Mouse (Mus musculus): Measurements from ENCODE around the gene Cadps2. TPM values are rescaled to one million over a fixed set of nuclear protein-coding genes. Genes with fewer than 3 reads are reported as not detected.

Cadps2 gene
- polyA plus RNA-seq, 1 experiment from 2014 or later = 9.1 TPM

GRCm38 (mm10) chr6:23840001-23840400, 780 bp upstream of the Cadps2 start:
- WGBS = 3% methylated on average over 15 of the region's 15 CpGs
- Histone ChIP-seq H3K36me3 (ENCODE audit: control insufficient read depth, insufficient read depth, low read length) (no peaks in the 10 kb centered on the region), H3K9ac (ENCODE audit: low read depth, low read length) (no peak overlapping the region)

GRCm38 (mm10) chr6:23838401-23839008, 716 bp downstream of the Cadps2 start:
- no peak overlapping the region for H3K27ac ChIP-seq (ENCODE audit: low read depth, low read length)
- ATAC-seq (ENCODE audit: low FRiP score, low TSS enrichment) = peak; percentile 48
- 1% methylated on average over 35 of the region's 35 CpGs for WGBS

More at GRCm38 (mm10) chr6:23840001-23840400, 780 bp upstream of the Cadps2 start:
- H3K4me1 ChIP-seq (ENCODE audit: control insufficient read depth, insufficient read depth, low read length) = no peaks in the 10 kb centered on the region
- peak overlapping the region; percentile 83 for H3K4me2 ChIP-seq (replicated peaks; ENCODE audit: low read depth, low read length)
- peak overlapping the region; percentile 74 for H3K4me3 ChIP-seq (ENCODE audit: low read length)
- 0 out of 2 replicates have a peak, but pooled peaks have one; percentile 50 for ATAC-seq (ENCODE audit: low FRiP score, low TSS enrichment)
- H3K27me3 ChIP-seq (ENCODE audit: control insufficient read depth, insufficient read depth, low read length) = peaks cover 12% of the 10 kb centered on the region
- no peak overlapping the region for H3K27ac ChIP-seq (ENCODE audit: low read depth, low read length)
- H3K9me3 ChIP-seq (ENCODE audit: control insufficient read depth, low read length) = no peaks in the 10 kb centered on the region

GRCm38 (mm10) chr6:23837631-23838030, 1.6 kb downstream of the Cadps2 start:
- no peak overlapping the region for H3K9ac ChIP-seq (ENCODE audit: low read depth, low read length)
- H3K9me3 ChIP-seq (ENCODE audit: control insufficient read depth, low read length) = no peaks in the 10 kb centered on the region
- no peaks in the 10 kb centered on the region for H3K36me3 ChIP-seq (ENCODE audit: control insufficient read depth, insufficient read depth, low read length)
- H3K4me2 ChIP-seq (replicated peaks; ENCODE audit: low read depth, low read length) = peak overlapping the region; percentile 83; the same call in 1 of the 2 replicates
- no peaks in the 10 kb centered on the region for H3K4me1 ChIP-seq (ENCODE audit: control insufficient read depth, insufficient read depth, low read length)
- H3K27me3 ChIP-seq (ENCODE audit: control insufficient read depth, insufficient read depth, low read length) = peaks cover 12% of the 10 kb centered on the region
- no peak overlapping the region; the same call in 1 of the 2 replicates for H3K4me3 ChIP-seq (ENCODE audit: low read length)
- ATAC-seq (ENCODE audit: low FRiP score, low TSS enrichment) = no peak
- no peak overlapping the region for H3K27ac ChIP-seq (ENCODE audit: low read depth, low read length)
- 93% methylated on average over 7 of the region's 7 CpGs for WGBS

More at GRCm38 (mm10) chr6:23838401-23839008, 716 bp downstream of the Cadps2 start:
- H3K9me3 ChIP-seq (ENCODE audit: control insufficient read depth, low read length) = no peaks in the 10 kb centered on the region
- H3K4me2 ChIP-seq (replicated peaks; ENCODE audit: low read depth, low read length) = peak overlapping the region; percentile 83
- H3K27me3 ChIP-seq (ENCODE audit: control insufficient read depth, insufficient read depth, low read length) = peaks cover 12% of the 10 kb centered on the region
- H3K4me1 ChIP-seq (ENCODE audit: control insufficient read depth, insufficient read depth, low read length) = no peaks in the 10 kb centered on the region
- H3K4me3 ChIP-seq (ENCODE audit: low read length) = peak overlapping the region; percentile 74
- peak overlapping the region; percentile 69 for H3K9ac ChIP-seq (ENCODE audit: low read depth, low read length)
- no peaks in the 10 kb centered on the region for H3K36me3 ChIP-seq (ENCODE audit: control insufficient read depth, insufficient read depth, low read length)

- WGBS = 91% methylated on average over 5 of the region's 5 CpGs
- H3K27me3 ChIP-seq (ENCODE audit: control insufficient read depth, insufficient read depth, low read length) = peaks cover 12% of the 10 kb centered on the region
- no peak overlapping the region for H3K27ac ChIP-seq (ENCODE audit: low read depth, low read length)
- no peak overlapping the region for H3K9ac ChIP-seq (ENCODE audit: low read depth, low read length)
- H3K4me2 ChIP-seq (replicated peaks; ENCODE audit: low read depth, low read length) = no peak overlapping the region
- H3K9me3 ChIP-seq (ENCODE audit: control insufficient read depth, low read length) = no peaks in the 10 kb centered on the region
- no peak overlapping the region for H3K4me3 ChIP-seq (ENCODE audit: low read length)
- no peak for ATAC-seq (ENCODE audit: low FRiP score, low TSS enrichment)
- H3K36me3 ChIP-seq (ENCODE audit: control insufficient read depth, insufficient read depth, low read length) = no peaks in the 10 kb centered on the region
- no peaks in the 10 kb centered on the region for H3K4me1 ChIP-seq (ENCODE audit: control insufficient read depth, insufficient read depth, low read length)
Observed at GRCm38 (mm10) chr6:23837127-23837526, 2.1 kb downstream of the Cadps2 start.

- Histone ChIP-seq H3K9ac (ENCODE audit: low read depth, low read length) (no peak overlapping the region), H3K36me3 (ENCODE audit: control insufficient read depth, insufficient read depth, low read length) (no peaks in the 10 kb centered on the region), H3K27me3 (ENCODE audit: control insufficient read depth, insufficient read depth, low read length) (peaks cover 12% of the 10 kb centered on the region), H3K9me3 (ENCODE audit: control insufficient read depth, low read length) (no peaks in the 10 kb centered on the region), H3K4me3 (ENCODE audit: low read length) (no peak overlapping the region), H3K4me1 (ENCODE audit: control insufficient read depth, insufficient read depth, low read length) (no peaks in the 10 kb centered on the region), H3K4me2 (replicated peaks; ENCODE audit: low read depth, low read length) (no peak overlapping the region), H3K27ac (ENCODE audit: low read depth, low read length) (no peak overlapping the region)
- ATAC-seq (ENCODE audit: low FRiP score, low TSS enrichment) = no peak
- WGBS = 39% methylated on average over 2 of the region's 2 CpGs
Observed at GRCm38 (mm10) chr6:23836694-23837093, 2.5 kb downstream of the Cadps2 start.

- Histone ChIP-seq H3K9ac (ENCODE audit: low read depth, low read length) (no peak overlapping the region), H3K4me3 (ENCODE audit: low read length) (no peak overlapping the region), H3K4me1 (ENCODE audit: control insufficient read depth, insufficient read depth, low read length) (no peaks in the 10 kb centered on the region), H3K9me3 (ENCODE audit: control insufficient read depth, low read length) (no peaks in the 10 kb centered on the region), H3K27ac (ENCODE audit: low read depth, low read length) (no peak overlapping the region), H3K4me2 (replicated peaks; ENCODE audit: low read depth, low read length) (no peak overlapping the region), H3K27me3 (ENCODE audit: control insufficient read depth, insufficient read depth, low read length) (peaks cover 12% of the 10 kb centered on the region), H3K36me3 (ENCODE audit: control insufficient read depth, insufficient read depth, low read length) (no peaks in the 10 kb centered on the region)
- no peak for ATAC-seq (ENCODE audit: low FRiP score, low TSS enrichment)
- WGBS = 89% methylated on average over 4 of the region's 4 CpGs
Observed at GRCm38 (mm10) chr6:23835552-23835951, 3.7 kb downstream of the Cadps2 start.

- Histone ChIP-seq H3K4me2 (replicated peaks; ENCODE audit: low read depth, low read length) (no peak overlapping the region), H3K36me3 (ENCODE audit: control insufficient read depth, insufficient read depth, low read length) (no peaks in the 10 kb centered on the region), H3K4me3 (ENCODE audit: low read length) (no peak overlapping the region), H3K27ac (ENCODE audit: low read depth, low read length) (no peak overlapping the region), H3K4me1 (ENCODE audit: control insufficient read depth, insufficient read depth, low read length) (no peaks in the 10 kb centered on the region), H3K9me3 (ENCODE audit: control insufficient read depth, low read length) (no peaks in the 10 kb centered on the region), H3K9ac (ENCODE audit: low read depth, low read length) (no peak overlapping the region), H3K27me3 (ENCODE audit: control insufficient read depth, insufficient read depth, low read length) (no peaks in the 10 kb centered on the region)
- no peak for ATAC-seq (ENCODE audit: low FRiP score, low TSS enrichment)
- WGBS = 62% methylated on average over 3 of the region's 3 CpGs
Observed at GRCm38 (mm10) chr6:23830741-23831140, 8.5 kb downstream of the Cadps2 start.

GRCm38 (mm10) chr6:23829338-23829737, 9.9 kb downstream of the Cadps2 start:
- H3K27ac ChIP-seq (ENCODE audit: low read depth, low read length) = no peak overlapping the region
- H3K36me3 ChIP-seq (ENCODE audit: control insufficient read depth, insufficient read depth, low read length) = no peaks in the 10 kb centered on the region
- WGBS = 89% methylated on average over 2 of the region's 2 CpGs
- ATAC-seq (ENCODE audit: low FRiP score, low TSS enrichment) = no peak
- no peaks in the 10 kb centered on the region for H3K4me1 ChIP-seq (ENCODE audit: control insufficient read depth, insufficient read depth, low read length)
- H3K9me3 ChIP-seq (ENCODE audit: control insufficient read depth, low read length) = no peaks in the 10 kb centered on the region
- no peak overlapping the region for H3K9ac ChIP-seq (ENCODE audit: low read depth, low read length)
- H3K4me3 ChIP-seq (ENCODE audit: low read length) = no peak overlapping the region
- H3K27me3 ChIP-seq (ENCODE audit: control insufficient read depth, insufficient read depth, low read length) = no peaks in the 10 kb centered on the region
- H3K4me2 ChIP-seq (replicated peaks; ENCODE audit: low read depth, low read length) = no peak overlapping the region

GRCm38 (mm10) chr6:23821819-23822218, 17.4 kb downstream of the Cadps2 start:
- Histone ChIP-seq H3K9ac (ENCODE audit: low read depth, low read length) (no peak overlapping the region), H3K27me3 (ENCODE audit: control insufficient read depth, insufficient read depth, low read length) (no peaks in the 10 kb centered on the region), H3K36me3 (ENCODE audit: control insufficient read depth, insufficient read depth, low read length) (no peaks in the 10 kb centered on the region), H3K4me3 (ENCODE audit: low read length) (no peak overlapping the region), H3K4me2 (replicated peaks; ENCODE audit: low read depth, low read length) (no peak overlapping the region), H3K9me3 (ENCODE audit: control insufficient read depth, low read length) (no peaks in the 10 kb centered on the region), H3K4me1 (ENCODE audit: control insufficient read depth, insufficient read depth, low read length) (no peaks in the 10 kb centered on the region), H3K27ac (ENCODE audit: low read depth, low read length) (no peak overlapping the region)
- ATAC-seq (ENCODE audit: low FRiP score, low TSS enrichment) = no peak
- 93% methylated on average over 5 of the region's 5 CpGs for WGBS
